Mouse (Mus musculus): ENCODE measurements around the gene Fgf22.

- no peak for TF ChIP-seq CTCF (IDR thresholded peaks at IDR 0.05; ENCODE audit: borderline replicate concordance, insufficient read depth, low read depth, low read length)
- TF ChIP-seq POLR2A (IDR thresholded peaks at IDR 0.05; ENCODE audit: borderline replicate concordance, insufficient read depth, low read length) = no peak
Measured at GRCm38 (mm10) chr10:79764234-79764633, 9.4 kb downstream of the Fgf22 start.

All from cerebellum, adult 2 months (tissue).